Mouse (Mus musculus) heart, embryonic 13.5 days (tissue): ENCODE results near the gene D930020B18Rik. TPM values are rescaled to one million over a fixed set of nuclear protein-coding genes. Genes with fewer than 3 reads are reported as not detected.
A peak's percentile ranks its signal among the peaks of the same experiment; 100 is the strongest.

Experiments
- ATAC-seq: fragments of 200-750 bp; cut with Nextera tagmentation; 2 replicates; pipeline ENCODE4 v1.8.0; 2017; ENCODE audit warnings: moderate TSS enrichment; ENCODE audit not compliant: insufficient number of reproducible peaks, low FRiP score, low TSS enrichment; ENCODE audit errors: extremely low read depth
- H3K27ac ChIP-seq: fragments of 300-500 bp; sonication (generic); replicated peaks from 2 replicates; pipeline ENCODE4 v1.5.1; 2015; ENCODE audit warnings: moderate library complexity, mild to moderate bottlenecking, inconsistent platforms
- H3K27me3 ChIP-seq: fragments of 300-500 bp; sonication (generic); replicated peaks from 2 replicates; pipeline ENCODE4 v1.6.1; 2015; ENCODE audit warnings: mild to moderate bottlenecking, inconsistent platforms
- H3K36me3 ChIP-seq: fragments of 300-500 bp; sonication (generic); 2 replicates; pipeline ENCODE4 v1.6.1; 2015; ENCODE audit warnings: mild to moderate bottlenecking, inconsistent platforms
- H3K4me1 ChIP-seq: fragments of 300-500 bp; sonication (generic); 2 replicates; pipeline ENCODE4 v1.6.1; 2015; ENCODE audit warnings: inconsistent platforms
- H3K4me2 ChIP-seq: fragments of 300-500 bp; sonication (generic); 2 replicates; pipeline ENCODE4 v1.6.1; 2015; ENCODE audit warnings: inconsistent platforms, mild to moderate bottlenecking, moderate library complexity
- H3K4me3 ChIP-seq: fragments of 300-500 bp; sonication (generic); 2 replicates; pipeline ENCODE4 v1.5.1; 2015; ENCODE audit warnings: moderate library complexity, mild to moderate bottlenecking, inconsistent platforms
- H3K9ac ChIP-seq: fragments of 300-500 bp; sonication (generic); 2 replicates; pipeline ENCODE4 v1.6.1; 2015; ENCODE audit warnings: inconsistent platforms, mild to moderate bottlenecking, moderate library complexity
- H3K9me3 ChIP-seq: fragments of 300-500 bp; sonication (generic); 2 replicates; pipeline ENCODE4 v1.6.1; 2016; ENCODE audit warnings: inconsistent platforms
- WGBS: fragments of 180-500 bp; shearing (Covaris S2); methylation state at CpG from one replicate; pipeline ENCODE4 v1.1.7; 2015; ENCODE audit warnings: mixed read lengths; 5-methylcytosine and 5-hydroxymethylcytosine counted together
- polyA plus RNA-seq: library from polyadenylated mRNA; unstranded; fragments of >200 nt; fragmentation: Nextera tagmentation; extraction: Ambion mirVana; gene quantifications from 2 replicates; pipeline ENCODE4 v1.2.1, GENCODE M21; 2015

Gene D930020B18Rik
- polyA plus RNA-seq, 1 experiment from 2014 or later = not detected

DNA sequence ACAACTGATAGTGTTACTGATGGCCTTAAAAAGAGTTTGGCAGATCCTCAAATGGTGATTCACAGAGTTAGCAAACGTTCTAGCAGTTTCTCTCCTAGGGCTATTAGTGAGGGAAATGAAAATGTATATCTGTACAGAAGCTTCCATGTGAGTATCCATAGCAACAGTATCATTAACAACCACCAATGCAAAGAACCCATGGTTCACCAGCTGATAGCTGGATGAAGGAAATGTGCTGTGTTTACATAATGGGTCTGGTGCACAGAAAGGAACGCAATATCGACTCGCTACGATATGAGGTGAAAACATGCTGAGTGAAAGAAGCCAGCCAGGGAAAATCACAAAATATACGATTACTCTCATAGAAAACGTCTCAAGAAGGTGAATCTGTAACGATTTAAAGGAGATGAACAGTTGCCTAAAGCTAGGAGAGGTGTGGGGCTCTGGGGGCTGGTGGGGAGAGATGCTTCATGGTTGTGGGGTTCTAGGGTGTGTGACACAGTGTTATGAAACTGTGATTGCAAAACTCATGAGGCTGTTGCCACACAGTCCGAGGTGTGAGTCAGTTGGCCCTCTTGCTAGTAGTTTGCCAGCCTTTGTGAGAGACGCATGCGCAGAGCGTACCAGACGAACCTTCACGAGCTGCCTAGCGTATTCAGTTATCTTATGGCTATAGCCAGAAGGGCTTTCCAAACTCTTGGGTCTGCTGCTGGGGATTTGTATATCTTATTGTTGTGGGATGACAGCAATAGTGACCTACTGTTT, 64.2 kb downstream of the D930020B18Rik start:
- no peak overlapping the region for H3K27ac ChIP-seq
- no peak for ATAC-seq
- H3K36me3 ChIP-seq = no peaks in the 10 kb centered on the region
- no peaks in the 10 kb centered on the region for H3K4me1 ChIP-seq
- 67% methylated on average over 15 of the region's 15 CpGs for WGBS
- H3K27me3 ChIP-seq = no peaks in the 10 kb centered on the region
- H3K4me2 ChIP-seq = no peak overlapping the region
- no peak overlapping the region for H3K9ac ChIP-seq
- H3K9me3 ChIP-seq = no peaks in the 10 kb centered on the region
- H3K4me3 ChIP-seq = no peak overlapping the region

GRCm38 (mm10) chr10:121716862-121717261, 75.5 kb downstream of the D930020B18Rik start:
- no peak for ATAC-seq
- Histone ChIP-seq H3K9ac (no peak overlapping the region), H3K27me3 (no peaks in the 10 kb centered on the region), H3K4me3 (no peak overlapping the region), H3K4me1 (no peaks in the 10 kb centered on the region), H3K9me3 (peaks cover 11% of the 10 kb centered on the region), H3K36me3 (no peaks in the 10 kb centered on the region), H3K4me2 (no peak overlapping the region), H3K27ac (no peak overlapping the region)

GRCm38 (mm10) chr10:121718896-121719585, 77.7 kb downstream of the D930020B18Rik start:
- Histone ChIP-seq H3K4me2 (no peak overlapping the region), H3K36me3 (no peaks in the 10 kb centered on the region), H3K4me1 (no peaks in the 10 kb centered on the region), H3K27me3 (no peaks in the 10 kb centered on the region), H3K4me3 (no peak overlapping the region), H3K9ac (no peak overlapping the region), H3K9me3 (peaks cover 16% of the 10 kb centered on the region), H3K27ac (no peak overlapping the region)
- ATAC-seq = no peak
- 85% methylated on average over 18 of the region's 18 CpGs for WGBS

DNA sequence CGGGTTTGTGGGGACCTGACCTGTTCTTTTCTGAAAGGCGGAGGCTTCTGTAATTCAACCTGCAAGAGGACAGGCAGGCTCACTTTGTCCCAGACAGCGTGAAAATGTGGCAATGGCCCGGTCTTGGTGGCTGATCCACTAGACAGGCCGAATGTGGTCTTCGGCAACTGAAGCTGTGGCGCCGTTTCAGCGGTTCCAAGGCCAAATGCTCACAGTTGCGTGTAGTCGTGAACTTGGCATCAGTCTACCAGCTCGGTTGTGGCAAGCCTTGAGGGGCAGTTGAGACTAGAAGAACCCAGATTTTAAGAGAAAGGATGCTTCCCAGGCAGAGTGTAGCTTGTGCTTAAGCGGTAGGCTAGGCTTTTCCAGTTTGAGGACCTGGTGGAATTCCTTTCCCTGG, 79.3 kb downstream of the D930020B18Rik start:
- Histone ChIP-seq H3K4me2 (no peak overlapping the region), H3K27ac (no peak overlapping the region), H3K9ac (no peak overlapping the region), H3K27me3 (no peaks in the 10 kb centered on the region), H3K36me3 (no peaks in the 10 kb centered on the region), H3K4me3 (no peak overlapping the region), H3K4me1 (no peaks in the 10 kb centered on the region), H3K9me3 (peaks cover 16% of the 10 kb centered on the region)
- 90% methylated on average over 13 of the region's 13 CpGs for WGBS
- ATAC-seq = no peak

GRCm38 (mm10) chr10:121726505-121726904, 85.1 kb downstream of the D930020B18Rik start:
- no peaks in the 10 kb centered on the region for H3K27me3 ChIP-seq
- H3K9me3 ChIP-seq = peaks cover 9% of the 10 kb centered on the region
- no peaks in the 10 kb centered on the region for H3K36me3 ChIP-seq
- WGBS = 58% methylated on average over 4 of the region's 4 CpGs
- no peak overlapping the region for H3K27ac ChIP-seq
- H3K9ac ChIP-seq = no peak overlapping the region
- H3K4me3 ChIP-seq = no peak overlapping the region
- H3K4me1 ChIP-seq = no peaks in the 10 kb centered on the region
- no peak for ATAC-seq
- no peak overlapping the region for H3K4me2 ChIP-seq

DNA sequence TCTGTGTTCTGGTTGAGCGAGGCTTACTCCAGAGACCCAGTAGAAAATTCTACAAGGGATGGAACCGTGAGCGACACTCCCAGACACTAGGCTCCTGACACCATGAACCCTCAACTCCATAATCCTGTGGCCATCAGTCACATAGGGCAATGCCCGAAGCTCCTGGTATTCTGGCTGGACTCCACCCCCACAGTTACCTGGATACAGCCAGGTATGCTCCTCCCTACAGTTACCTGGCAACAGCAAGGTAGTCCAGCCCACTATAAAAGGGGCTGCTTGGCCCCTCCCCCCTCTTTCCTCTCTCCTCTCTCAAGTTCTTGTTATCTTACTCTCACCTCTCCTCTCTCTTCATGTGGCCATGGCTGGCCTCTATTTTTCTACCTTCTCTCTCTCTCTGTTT, 85.8 kb downstream of the D930020B18Rik start:
- Histone ChIP-seq H3K4me3 (no peak overlapping the region), H3K4me2 (no peak overlapping the region), H3K27ac (no peak overlapping the region), H3K4me1 (no peaks in the 10 kb centered on the region), H3K27me3 (no peaks in the 10 kb centered on the region), H3K9me3 (peaks cover 3% of the 10 kb centered on the region), H3K36me3 (no peaks in the 10 kb centered on the region), H3K9ac (no peak overlapping the region)
- no peak for ATAC-seq
- 68% methylated on average over 4 of the region's 4 CpGs for WGBS

DNA sequence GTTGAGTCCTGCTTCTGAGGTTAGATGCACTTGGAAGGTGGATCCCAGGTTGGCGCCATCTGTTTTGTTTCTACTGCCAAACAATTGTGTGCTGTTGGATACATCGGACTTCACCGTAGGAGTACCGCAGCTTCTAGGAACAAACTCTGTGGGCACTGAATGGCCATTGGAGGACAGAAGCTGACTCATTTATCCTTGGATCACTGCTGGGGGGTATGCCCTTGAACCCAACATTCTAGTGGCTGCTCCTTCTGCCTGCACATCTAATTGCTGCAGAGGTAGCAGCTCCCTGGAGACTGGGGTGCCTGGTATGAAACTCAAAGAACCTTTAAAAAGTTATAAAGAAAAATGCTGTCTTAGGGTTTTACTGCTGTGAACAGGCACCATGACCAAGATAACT, 86.8 kb downstream of the D930020B18Rik start:
- WGBS = 90% methylated on average over 4 of the region's 4 CpGs
- Histone ChIP-seq H3K36me3 (no peaks in the 10 kb centered on the region), H3K4me2 (no peak overlapping the region), H3K4me1 (no peaks in the 10 kb centered on the region), H3K4me3 (no peak overlapping the region), H3K9me3 (no peaks in the 10 kb centered on the region), H3K9ac (no peak overlapping the region), H3K27me3 (no peaks in the 10 kb centered on the region), H3K27ac (no peak overlapping the region)
- no peak for ATAC-seq

DNA sequence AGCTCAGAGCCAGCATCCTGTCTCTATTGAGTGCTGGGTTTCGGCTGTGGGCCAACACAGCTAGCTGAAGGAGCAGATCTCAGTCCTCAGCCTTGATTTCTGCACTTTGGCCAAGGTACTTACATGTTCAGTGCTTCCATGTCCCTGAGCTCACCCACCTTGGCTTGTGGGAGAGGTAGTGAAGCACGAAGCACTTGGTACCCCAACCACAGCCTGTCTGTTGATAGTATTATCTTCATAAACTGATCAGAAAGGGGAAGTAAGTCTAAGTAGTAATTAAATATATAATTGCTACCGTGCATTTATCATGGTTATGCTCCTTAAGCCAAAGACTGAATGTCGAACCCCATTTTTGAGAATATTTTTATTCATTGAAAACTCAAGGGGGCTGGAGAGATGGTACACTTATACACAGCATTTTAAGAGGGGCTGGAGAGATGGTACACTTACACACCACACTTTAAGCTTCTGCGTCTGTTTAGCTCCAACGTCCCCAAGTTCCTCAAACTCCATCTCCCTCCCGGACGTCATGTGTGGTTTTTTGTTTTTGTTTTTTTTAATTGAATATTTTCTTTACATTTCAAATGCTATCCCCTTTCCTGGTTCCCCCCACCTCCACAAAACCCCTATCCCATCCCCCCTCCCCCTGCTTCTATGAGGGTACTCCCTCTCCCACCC, 89.8 kb downstream of the D930020B18Rik start:
- Histone ChIP-seq H3K9me3 (no peaks in the 10 kb centered on the region), H3K9ac (no peak overlapping the region), H3K27ac (no peak overlapping the region), H3K36me3 (no peaks in the 10 kb centered on the region), H3K27me3 (no peaks in the 10 kb centered on the region), H3K4me3 (no peak overlapping the region), H3K4me1 (no peaks in the 10 kb centered on the region), H3K4me2 (no peak overlapping the region)
- ATAC-seq = no peak
- WGBS = 84% methylated on average over 8 of the region's 8 CpGs

- ATAC-seq = no peak
- no peak overlapping the region for H3K4me2 ChIP-seq
- no peaks in the 10 kb centered on the region for H3K27me3 ChIP-seq
- no peak overlapping the region for H3K9ac ChIP-seq
- H3K4me3 ChIP-seq = no peak overlapping the region
- H3K36me3 ChIP-seq = no peaks in the 10 kb centered on the region
- H3K4me1 ChIP-seq = no peaks in the 10 kb centered on the region
- WGBS = 83% methylated on average over 9 of the region's 9 CpGs
- no peak overlapping the region for H3K27ac ChIP-seq
- H3K9me3 ChIP-seq = no peaks in the 10 kb centered on the region
These were observed 91.2 kb downstream of the D930020B18Rik start for GRCm38 (mm10) chr10:121732542-121732941.

- H3K4me1 ChIP-seq = peaks cover 9% of the 10 kb centered on the region
- WGBS = 79% methylated on average over 3 of the region's 3 CpGs
- no peak for ATAC-seq
- H3K36me3 ChIP-seq = no peaks in the 10 kb centered on the region
- H3K4me2 ChIP-seq = no peak overlapping the region
- no peaks in the 10 kb centered on the region for H3K9me3 ChIP-seq
- H3K9ac ChIP-seq = no peak overlapping the region
- H3K27me3 ChIP-seq = no peaks in the 10 kb centered on the region
- H3K27ac ChIP-seq = no peak overlapping the region
- no peak overlapping the region for H3K4me3 ChIP-seq
These were observed 95.9 kb downstream of the D930020B18Rik start for GRCm38 (mm10) chr10:121737256-121737655.

DNA sequence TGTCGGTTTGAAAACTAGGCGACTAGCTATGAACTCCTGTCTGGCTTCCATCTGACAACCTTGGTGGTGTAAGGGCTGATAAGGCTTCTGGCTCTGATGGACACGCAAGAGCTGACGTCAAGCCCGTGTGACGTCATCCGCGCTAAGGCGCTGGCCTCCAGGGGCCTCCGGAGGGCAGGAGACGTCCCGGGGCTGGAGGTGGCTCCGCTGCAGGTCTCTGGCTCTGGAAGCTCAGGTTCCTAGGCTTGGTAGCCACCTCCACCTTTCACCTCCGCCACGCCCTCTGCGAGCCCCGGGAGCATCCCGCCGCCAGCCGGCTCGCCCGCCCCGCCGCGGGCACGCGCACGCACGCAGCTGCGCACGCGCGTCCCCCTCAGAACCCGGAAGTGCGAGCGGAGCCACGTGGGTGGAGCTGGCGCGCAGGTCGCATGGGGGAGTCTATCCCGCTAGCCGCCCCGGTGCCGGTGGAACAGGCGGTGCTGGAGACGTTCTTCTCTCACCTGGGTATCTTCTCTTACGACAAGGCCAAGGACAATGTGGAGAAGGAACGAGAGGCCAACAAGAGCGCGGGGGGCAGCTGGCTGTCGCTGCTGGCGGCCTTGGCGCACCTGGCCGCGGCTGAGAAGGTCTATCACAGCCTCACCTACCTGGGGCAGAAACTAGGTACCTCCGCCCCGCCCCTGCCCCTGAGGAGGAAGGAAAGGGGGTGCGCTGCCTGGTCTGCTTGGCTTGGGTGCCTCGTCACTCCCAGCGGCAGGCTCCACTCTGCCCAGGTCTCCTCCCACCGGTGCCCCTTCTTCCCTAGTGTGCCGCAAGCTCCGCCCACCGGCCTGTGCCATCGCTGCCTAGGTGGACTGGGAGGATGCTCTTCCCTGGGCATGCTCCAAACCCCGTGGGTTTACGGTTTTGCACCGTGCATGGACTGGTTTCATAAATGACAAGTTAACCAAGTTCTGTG, 98.4 kb downstream of the D930020B18Rik start, which contains the start of gene BC048403:
TSS of gene BC048403 (plus strand) at position 390 of the 958 bp plus-strand sequence.
- no peaks in the 10 kb centered on the region for H3K27me3 ChIP-seq
- H3K9ac ChIP-seq = peak within 1 kb of the TSS; percentile 86
- peak within 1 kb of the TSS; percentile 86 for H3K4me2 ChIP-seq
- under 1% methylated on average over 64 of the region's 68 CpGs for WGBS
- H3K9me3 ChIP-seq = no peaks in the 10 kb centered on the region
- ATAC-seq = peak; percentile 85
- peak within 1 kb of the TSS; percentile 60 for H3K27ac ChIP-seq
- no peaks in the 10 kb centered on the region for H3K36me3 ChIP-seq
- peak within 1 kb of the TSS; percentile 81 for H3K4me3 ChIP-seq
- H3K4me1 ChIP-seq = peaks cover 9% of the 10 kb centered on the region
